Mouse (Mus musculus) limb, embryonic 10.5 days (tissue): ENCODE results near the gene Camsap1. TPM values are rescaled to one million over a fixed set of nuclear protein-coding genes. Genes with fewer than 3 reads are reported as not detected.

Experiments
- DNase-seq: peaks from one replicate; pipeline ENCODE4 v3.0.0-alpha.2; 2017; ENCODE audit warnings: low spot score
- H3K27ac ChIP-seq: fragments of 300-500 bp; sonication (generic); 2 replicates; pipeline ENCODE4 v1.5.1; 2016; ENCODE audit warnings: mild to moderate bottlenecking
- H3K27me3 ChIP-seq: fragments of 300-500 bp; sonication (generic); 2 replicates; pipeline ENCODE4 v1.6.1; 2016; ENCODE audit warnings: low read depth, mild to moderate bottlenecking; ENCODE audit not compliant: poor library complexity, severe bottlenecking
- H3K36me3 ChIP-seq: fragments of 300-500 bp; sonication (generic); 2 replicates; pipeline ENCODE4 v1.6.1; 2016; ENCODE audit warnings: mild to moderate bottlenecking, moderate library complexity
- H3K4me1 ChIP-seq: fragments of 300-500 bp; sonication (generic); 2 replicates; pipeline ENCODE4 v1.6.1; 2016
- H3K4me3 ChIP-seq: fragments of 300-500 bp; sonication (generic); 2 replicates; pipeline ENCODE4 v1.5.1; 2016; ENCODE audit warnings: mild to moderate bottlenecking, moderate library complexity
- H3K9me3 ChIP-seq: fragments of 300-500 bp; sonication (generic); replicated peaks from 2 replicates; pipeline ENCODE4 v1.6.1; 2016; ENCODE audit warnings: mild to moderate bottlenecking
- WGBS: fragments of 180-500 bp; shearing (Covaris S2); methylation state at CpG from one replicate; pipeline ENCODE4 v1.1.7; 2016; 5-methylcytosine and 5-hydroxymethylcytosine counted together
- polyA plus RNA-seq: library from polyadenylated mRNA; unstranded; fragments of >200 nt; fragmentation: Nextera tagmentation; extraction: Ambion mirVana; gene quantifications from 2 replicates; pipeline ENCODE4 v1.2.1, GENCODE M21; 2016

Gene Camsap1
- polyA plus RNA-seq, 1 experiment from 2014 or later = 30.5 TPM

DNA sequence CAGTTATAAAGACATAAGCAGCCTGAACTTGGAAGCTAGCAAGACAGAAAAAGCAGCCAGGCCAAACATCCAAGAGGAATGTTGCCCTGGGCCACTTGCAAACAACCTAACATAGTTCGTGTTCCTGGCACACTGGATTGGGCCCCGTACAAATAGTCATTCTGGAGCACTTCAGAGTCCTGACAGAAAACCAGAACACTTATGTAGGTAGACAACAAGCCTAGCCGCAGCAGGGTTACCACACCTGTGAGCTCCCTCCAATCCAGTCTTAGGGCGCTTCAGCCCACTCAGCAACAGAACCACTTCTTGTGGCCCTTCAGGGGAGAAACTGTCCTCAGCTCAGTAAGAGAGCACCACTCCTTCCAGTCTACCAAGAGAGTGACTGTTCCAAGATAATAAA lies 13.8 kb downstream of the Camsap1 start:
- 88% methylated on average over 4 of the region's 4 CpGs for WGBS
- H3K36me3 ChIP-seq = peaks cover 85% of the 10 kb centered on the region
- no peaks in the 10 kb centered on the region for H3K27me3 ChIP-seq
- no peak overlapping the region for H3K27ac ChIP-seq
- no peaks in the 10 kb centered on the region for H3K4me1 ChIP-seq
- no peak overlapping the region for H3K4me3 ChIP-seq
- DNase-seq = no peak
- H3K9me3 ChIP-seq = no peaks in the 10 kb centered on the region

DNA sequence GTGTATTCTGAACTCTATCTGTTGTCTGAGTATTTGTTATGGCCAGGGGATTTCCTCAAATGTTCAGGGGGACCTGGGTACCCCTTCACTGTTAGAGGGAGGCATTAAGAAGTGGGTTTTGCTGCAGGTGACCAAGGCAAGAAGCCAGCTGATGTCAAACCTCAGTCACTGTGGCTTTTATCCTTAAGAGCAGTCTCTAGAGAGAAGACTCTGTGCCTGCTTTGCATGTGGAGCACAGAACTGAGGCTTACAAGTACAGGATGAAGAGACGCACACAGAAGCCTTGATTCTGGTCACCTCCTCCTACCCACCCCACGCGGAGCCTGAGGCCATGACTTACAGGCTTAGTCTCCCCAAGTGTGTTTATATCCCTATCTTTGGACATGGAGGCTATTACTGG lies 33.8 kb downstream of the Camsap1 start:
- Histone ChIP-seq H3K4me3 (no peak overlapping the region), H3K9me3 (no peaks in the 10 kb centered on the region), H3K36me3 (peaks cover 94% of the 10 kb centered on the region), H3K4me1 (no peaks in the 10 kb centered on the region), H3K27me3 (no peaks in the 10 kb centered on the region), H3K27ac (no peak overlapping the region)
- DNase-seq = no peak
- 95% methylated on average over 3 of the region's 3 CpGs for WGBS

DNA sequence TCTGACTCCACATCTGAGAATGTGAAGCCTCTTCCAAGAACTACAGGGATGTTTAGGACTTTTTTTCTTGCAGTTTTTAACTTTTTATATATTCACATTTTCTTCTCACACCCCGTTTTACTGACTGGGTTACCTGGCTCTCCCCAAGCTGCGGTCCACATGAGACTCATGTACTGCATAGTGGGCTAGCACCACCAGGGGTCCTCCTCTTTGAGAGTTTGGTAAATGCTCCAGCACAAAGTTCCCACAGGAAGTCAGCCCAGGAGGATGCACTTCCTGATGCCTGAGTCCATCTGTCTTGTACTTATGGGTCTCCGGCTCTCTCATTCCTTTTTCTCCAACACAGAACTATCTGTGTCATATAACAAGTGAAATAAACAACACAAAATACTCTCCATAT lies 35.1 kb downstream of the Camsap1 start:
- no peak overlapping the region for H3K4me3 ChIP-seq
- H3K9me3 ChIP-seq = no peaks in the 10 kb centered on the region
- H3K27me3 ChIP-seq = no peaks in the 10 kb centered on the region
- H3K4me1 ChIP-seq = no peaks in the 10 kb centered on the region
- 92% methylated on average over 3 of the region's 3 CpGs for WGBS
- H3K27ac ChIP-seq = no peak overlapping the region
- peaks cover 94% of the 10 kb centered on the region for H3K36me3 ChIP-seq
- no peak for DNase-seq

DNA sequence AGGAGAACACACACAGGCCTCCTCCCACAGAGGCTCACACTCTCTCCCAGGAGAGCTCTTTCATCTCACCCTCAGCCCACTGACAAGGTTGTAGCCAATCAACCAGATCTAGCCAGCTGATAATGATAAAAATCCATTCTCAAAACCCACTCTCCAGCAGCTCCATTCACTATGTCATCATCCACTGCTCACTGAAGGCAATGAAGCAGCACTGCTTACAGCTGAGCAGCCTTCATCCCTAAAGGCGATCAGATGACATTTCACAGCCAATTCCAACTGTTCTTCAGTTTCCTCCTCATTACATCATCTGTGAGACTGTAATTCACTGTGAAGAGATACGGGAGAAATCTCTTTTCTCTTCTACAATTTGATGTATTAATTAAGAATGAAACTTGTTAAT lies 39.3 kb downstream of the Camsap1 start:
- 91% methylated on average over 2 of the region's 2 CpGs for WGBS
- Histone ChIP-seq H3K4me3 (no peak overlapping the region), H3K27me3 (no peaks in the 10 kb centered on the region), H3K9me3 (no peaks in the 10 kb centered on the region), H3K36me3 (peaks cover 95% of the 10 kb centered on the region), H3K4me1 (no peaks in the 10 kb centered on the region), H3K27ac (no peak overlapping the region)
- DNase-seq = no peak

DNA sequence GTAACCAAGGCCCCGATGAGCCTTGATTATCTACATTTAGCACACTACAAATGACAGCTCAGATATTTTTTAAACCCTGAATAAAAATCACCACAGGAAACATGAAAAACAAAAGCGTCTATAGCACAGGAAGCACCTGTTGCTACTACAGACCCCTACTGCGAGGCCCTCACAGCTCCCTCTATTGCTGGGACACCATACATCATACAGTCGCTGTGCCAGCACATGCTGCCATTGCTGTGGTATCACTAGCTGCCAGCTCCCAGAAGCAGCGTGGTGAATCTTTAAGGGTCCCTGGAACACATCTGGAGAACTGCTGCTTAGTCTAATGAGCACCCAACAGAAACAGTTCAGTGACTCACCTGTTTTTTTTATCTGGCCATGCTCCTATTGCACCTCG lies 42.6 kb downstream of the Camsap1 start:
- H3K27ac ChIP-seq = no peak overlapping the region
- H3K4me1 ChIP-seq = no peaks in the 10 kb centered on the region
- peaks cover 100% of the 10 kb centered on the region for H3K36me3 ChIP-seq
- no peaks in the 10 kb centered on the region for H3K9me3 ChIP-seq
- 92% methylated on average over 6 of the region's 6 CpGs for WGBS
- H3K27me3 ChIP-seq = no peaks in the 10 kb centered on the region
- DNase-seq = no peak
- H3K4me3 ChIP-seq = no peak overlapping the region

DNA sequence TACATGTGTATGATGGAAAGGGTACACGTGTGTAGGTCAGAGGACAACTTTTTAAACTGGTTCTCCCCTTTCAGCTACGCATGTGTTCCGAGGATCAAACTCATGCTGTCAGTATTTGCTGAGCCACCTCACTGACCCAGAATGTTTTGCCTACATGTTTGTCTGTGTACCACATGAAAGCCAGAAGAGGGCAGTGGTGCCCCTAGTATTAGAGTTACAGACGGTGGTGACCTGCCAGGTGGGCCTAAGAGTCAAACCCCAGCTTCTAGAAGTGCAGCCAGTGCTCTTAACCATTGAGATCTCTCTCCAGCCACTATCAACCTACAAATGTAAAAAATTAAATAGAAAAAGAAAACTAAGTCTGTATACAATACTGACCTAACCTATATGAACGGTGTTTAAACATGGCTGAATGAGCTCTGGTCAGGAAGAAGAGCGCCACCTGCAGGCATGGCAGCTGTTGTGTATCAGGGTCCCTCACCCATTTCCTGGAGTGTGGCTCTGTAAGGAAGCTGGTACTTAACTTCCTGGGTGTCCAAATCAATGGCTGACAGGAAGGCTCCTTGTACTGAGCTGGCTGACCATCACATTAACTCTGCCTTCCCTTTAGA lies 51.7 kb downstream of the Camsap1 start:
- no peaks in the 10 kb centered on the region for H3K27me3 ChIP-seq
- no peak overlapping the region for H3K27ac ChIP-seq
- WGBS = 85% methylated on average over 6 of the region's 6 CpGs
- no peak overlapping the region for H3K4me3 ChIP-seq
- DNase-seq = peak; percentile 59
- no peaks in the 10 kb centered on the region for H3K9me3 ChIP-seq
- peaks cover 98% of the 10 kb centered on the region for H3K36me3 ChIP-seq
- H3K4me1 ChIP-seq = no peaks in the 10 kb centered on the region

DNA sequence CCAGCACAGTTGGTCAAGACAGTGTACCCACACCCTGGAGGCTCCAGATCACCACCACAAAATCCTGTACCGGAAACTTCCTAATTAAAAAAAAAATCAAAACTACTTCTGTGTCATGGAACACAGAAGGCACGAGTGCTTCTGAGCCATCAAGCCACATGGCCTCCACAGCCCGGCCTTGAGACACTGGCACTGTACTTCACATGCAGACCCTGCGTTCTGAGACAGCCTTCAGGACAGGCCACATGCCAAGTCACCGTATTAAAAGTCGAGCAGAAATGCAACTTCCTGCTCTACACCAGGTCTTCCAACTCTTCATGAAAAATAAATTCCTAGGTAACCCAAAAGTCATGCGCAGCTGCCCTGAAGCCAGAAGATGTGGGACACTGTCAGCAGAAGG lies 55.3 kb downstream of the Camsap1 start:
- H3K4me3 ChIP-seq = no peak overlapping the region
- peaks cover 93% of the 10 kb centered on the region for H3K36me3 ChIP-seq
- no peaks in the 10 kb centered on the region for H3K27me3 ChIP-seq
- no peak overlapping the region for H3K27ac ChIP-seq
- no peaks in the 10 kb centered on the region for H3K9me3 ChIP-seq
- H3K4me1 ChIP-seq = no peaks in the 10 kb centered on the region
- no peak for DNase-seq
- 96% methylated on average over 7 of the region's 7 CpGs for WGBS

DNA sequence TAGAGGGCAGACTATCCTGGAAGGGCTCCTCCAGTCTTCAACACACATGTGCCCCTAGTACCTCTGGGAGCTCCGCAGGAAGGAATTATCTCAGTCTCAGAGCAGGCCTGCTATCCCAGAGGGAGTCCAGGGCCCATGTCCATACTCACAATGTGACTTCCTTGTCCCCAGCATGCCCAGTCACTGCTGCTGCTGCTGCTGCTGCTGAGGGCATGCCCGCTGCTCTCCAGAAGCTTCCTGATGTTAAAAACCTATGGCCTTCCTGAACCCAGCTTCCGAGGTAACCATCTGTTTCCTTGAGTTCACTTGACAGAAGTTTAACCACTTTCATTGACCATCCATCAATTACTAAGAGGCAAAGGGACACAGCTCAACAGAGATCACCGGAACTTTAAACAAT lies 58.1 kb downstream of the Camsap1 start:
- H3K36me3 ChIP-seq = peaks cover 68% of the 10 kb centered on the region
- DNase-seq = no peak
- no peak overlapping the region for H3K4me3 ChIP-seq
- 89% methylated on average over 4 of the region's 4 CpGs for WGBS
- H3K27me3 ChIP-seq = no peaks in the 10 kb centered on the region
- no peaks in the 10 kb centered on the region for H3K4me1 ChIP-seq
- no peaks in the 10 kb centered on the region for H3K9me3 ChIP-seq
- no peak overlapping the region for H3K27ac ChIP-seq

DNA sequence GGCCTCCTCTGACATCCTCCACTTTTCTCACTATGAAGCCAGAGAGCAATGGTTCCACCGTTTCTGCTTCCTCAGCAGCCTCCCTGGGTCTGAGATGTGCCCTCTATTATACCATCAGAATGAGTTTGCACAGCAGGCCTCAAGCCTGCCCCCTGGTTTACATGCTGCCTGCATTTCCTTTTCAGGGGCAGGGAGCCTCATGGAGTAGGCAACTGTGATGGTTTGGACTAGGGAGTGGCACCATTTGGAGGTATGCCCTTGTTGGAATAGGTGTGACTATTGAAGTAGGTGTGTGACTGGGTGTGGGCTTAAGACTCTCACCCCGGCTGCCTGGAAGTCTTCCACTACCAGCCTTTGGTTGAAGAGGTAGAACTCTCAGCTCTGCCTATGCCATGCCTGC lies 59.3 kb downstream of the Camsap1 start:
- H3K4me3 ChIP-seq = no peak overlapping the region
- WGBS = 83% methylated on average over 2 of the region's 2 CpGs
- H3K4me1 ChIP-seq = no peaks in the 10 kb centered on the region
- no peaks in the 10 kb centered on the region for H3K27me3 ChIP-seq
- peaks cover 56% of the 10 kb centered on the region for H3K36me3 ChIP-seq
- H3K27ac ChIP-seq = no peak overlapping the region
- DNase-seq = no peak
- no peaks in the 10 kb centered on the region for H3K9me3 ChIP-seq

DNA sequence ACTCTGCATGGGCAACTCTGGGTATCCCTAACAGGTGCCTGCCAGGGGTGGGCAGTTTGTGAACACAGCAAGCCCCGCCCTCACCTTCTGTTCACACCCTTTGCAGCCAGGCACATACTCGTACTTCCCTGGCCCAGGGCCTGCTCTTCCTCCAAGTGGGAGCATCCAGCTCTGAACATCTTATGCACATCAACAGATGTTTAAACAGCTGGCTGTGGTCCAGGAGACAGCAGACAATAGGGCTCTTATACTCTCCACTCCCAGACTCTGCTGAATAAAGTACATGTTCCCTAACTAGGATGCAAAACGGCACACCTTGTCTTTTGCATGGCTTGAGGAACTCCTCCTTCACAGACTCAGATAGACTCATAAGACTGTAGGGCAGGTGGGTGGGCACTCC lies 63.1 kb downstream of the Camsap1 start:
- no peak overlapping the region for H3K4me3 ChIP-seq
- no peak for DNase-seq
- no peaks in the 10 kb centered on the region for H3K9me3 ChIP-seq
- 80% methylated on average over 3 of the region's 3 CpGs for WGBS
- H3K36me3 ChIP-seq = peaks cover 18% of the 10 kb centered on the region
- no peaks in the 10 kb centered on the region for H3K27me3 ChIP-seq
- H3K4me1 ChIP-seq = no peaks in the 10 kb centered on the region
- no peak overlapping the region for H3K27ac ChIP-seq

DNA sequence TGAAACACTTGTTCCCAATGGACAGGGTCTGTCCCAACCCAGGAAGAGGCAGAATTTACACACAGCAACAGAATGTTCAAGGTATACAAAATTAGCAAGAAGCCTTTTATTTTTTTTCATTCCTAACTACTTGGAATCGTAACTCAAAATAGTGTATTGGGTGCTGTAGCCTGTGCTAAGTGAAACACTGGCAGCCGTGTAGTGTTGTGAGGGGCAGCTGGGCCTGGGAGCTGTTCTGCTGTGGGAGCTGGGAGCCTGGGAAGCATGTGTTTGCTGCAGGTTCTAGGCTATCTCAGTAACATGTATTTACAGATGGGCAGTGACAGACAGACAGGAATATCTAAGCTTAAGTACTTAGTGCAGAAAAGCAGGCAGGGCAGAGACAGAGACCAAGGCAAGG lies 64.7 kb downstream of the Camsap1 start:
- H3K9me3 ChIP-seq = no peaks in the 10 kb centered on the region
- 86% methylated on average over 2 of the region's 2 CpGs for WGBS
- H3K27ac ChIP-seq = no peak overlapping the region
- no peaks in the 10 kb centered on the region for H3K27me3 ChIP-seq
- no peak overlapping the region for H3K4me3 ChIP-seq
- DNase-seq = no peak
- H3K4me1 ChIP-seq = no peaks in the 10 kb centered on the region
- peaks cover 4% of the 10 kb centered on the region; the same call in 1 of the 2 replicates for H3K36me3 ChIP-seq

DNA sequence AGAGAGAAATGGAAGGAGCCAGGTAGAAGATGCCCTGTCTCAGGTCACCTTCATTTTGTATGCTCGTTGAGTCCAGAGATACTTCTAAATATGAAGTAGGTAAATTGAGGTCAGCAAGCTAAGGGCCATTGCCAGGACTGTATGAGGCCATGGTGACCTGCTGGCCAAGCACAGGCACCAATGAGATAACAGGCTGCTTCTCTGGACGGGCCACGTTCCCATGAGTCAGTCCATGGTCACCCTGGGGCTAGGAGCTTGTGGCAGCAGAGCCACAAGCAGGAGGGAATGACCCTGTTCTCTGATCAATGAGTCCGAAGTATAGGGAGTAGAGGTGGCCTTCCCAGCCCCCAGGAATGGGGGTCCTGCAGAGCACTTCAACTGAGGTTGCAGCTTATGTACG lies 68.3 kb downstream of the Camsap1 start:
- no peak for DNase-seq
- Histone ChIP-seq H3K27me3 (no peaks in the 10 kb centered on the region), H3K4me1 (no peaks in the 10 kb centered on the region), H3K4me3 (no peak overlapping the region), H3K9me3 (no peaks in the 10 kb centered on the region), H3K27ac (no peak overlapping the region), H3K36me3 (no peaks in the 10 kb centered on the region)
- 89% methylated on average over 5 of the region's 5 CpGs for WGBS

DNA sequence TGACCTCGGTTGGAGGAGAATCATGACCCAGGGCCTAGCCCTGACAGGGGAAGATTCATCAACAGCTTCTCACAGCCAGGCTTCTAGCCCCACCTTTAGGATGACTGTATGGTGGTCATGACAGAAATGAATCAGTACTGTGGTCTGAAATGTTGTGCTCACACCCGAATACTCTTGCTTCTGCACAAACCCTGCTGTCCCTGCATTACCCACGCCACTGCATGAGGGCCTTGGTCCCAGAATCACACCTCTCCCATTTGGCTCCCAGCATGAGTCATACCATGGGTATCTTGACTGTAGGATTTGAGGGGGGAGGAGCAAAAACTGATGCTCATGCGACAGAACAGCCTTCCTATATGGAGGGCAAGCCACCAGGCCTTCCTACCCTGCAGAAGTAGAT lies 68.9 kb downstream of the Camsap1 start:
- Histone ChIP-seq H3K27me3 (no peaks in the 10 kb centered on the region), H3K4me3 (no peak overlapping the region)
- DNase-seq = no peak

DNA sequence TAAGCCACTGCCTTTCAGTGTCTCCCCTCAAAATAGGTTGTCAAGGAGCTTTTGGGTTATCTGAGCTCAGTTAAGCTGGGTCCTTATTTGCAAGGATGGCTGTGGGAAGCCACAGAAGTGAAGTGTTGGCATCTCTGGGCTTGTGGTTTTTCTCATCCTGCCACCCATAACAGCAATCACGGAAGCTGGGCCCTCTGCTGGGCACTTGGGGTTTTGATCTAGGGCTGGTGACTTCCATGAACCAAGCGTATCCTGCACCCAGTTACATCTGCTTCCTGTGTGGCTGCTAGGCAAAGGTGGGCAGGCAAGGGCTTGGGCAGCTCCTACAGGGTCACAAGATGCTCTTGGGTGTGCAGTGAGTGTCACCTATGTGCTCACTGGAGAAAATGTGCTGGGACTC lies 69.8 kb downstream of the Camsap1 start:
- H3K36me3 ChIP-seq = no peaks in the 10 kb centered on the region
- H3K27ac ChIP-seq = no peak overlapping the region
- WGBS = 65% methylated on average over 2 of the region's 2 CpGs
- H3K27me3 ChIP-seq = no peaks in the 10 kb centered on the region
- DNase-seq = no peak
- H3K9me3 ChIP-seq = no peaks in the 10 kb centered on the region
- H3K4me1 ChIP-seq = no peaks in the 10 kb centered on the region
- no peak overlapping the region for H3K4me3 ChIP-seq

More for the DNA sequence above, 68.9 kb downstream of the Camsap1 start:
- no peaks in the 10 kb centered on the region for H3K36me3 ChIP-seq
- no peaks in the 10 kb centered on the region for H3K4me1 ChIP-seq
- WGBS = 79% methylated on average over 4 of the region's 4 CpGs
- no peak overlapping the region for H3K27ac ChIP-seq
- H3K9me3 ChIP-seq = no peaks in the 10 kb centered on the region
